Mouse (Mus musculus): ENCODE results near the gene Gnat1.

The Gnat1 gene

DNA sequence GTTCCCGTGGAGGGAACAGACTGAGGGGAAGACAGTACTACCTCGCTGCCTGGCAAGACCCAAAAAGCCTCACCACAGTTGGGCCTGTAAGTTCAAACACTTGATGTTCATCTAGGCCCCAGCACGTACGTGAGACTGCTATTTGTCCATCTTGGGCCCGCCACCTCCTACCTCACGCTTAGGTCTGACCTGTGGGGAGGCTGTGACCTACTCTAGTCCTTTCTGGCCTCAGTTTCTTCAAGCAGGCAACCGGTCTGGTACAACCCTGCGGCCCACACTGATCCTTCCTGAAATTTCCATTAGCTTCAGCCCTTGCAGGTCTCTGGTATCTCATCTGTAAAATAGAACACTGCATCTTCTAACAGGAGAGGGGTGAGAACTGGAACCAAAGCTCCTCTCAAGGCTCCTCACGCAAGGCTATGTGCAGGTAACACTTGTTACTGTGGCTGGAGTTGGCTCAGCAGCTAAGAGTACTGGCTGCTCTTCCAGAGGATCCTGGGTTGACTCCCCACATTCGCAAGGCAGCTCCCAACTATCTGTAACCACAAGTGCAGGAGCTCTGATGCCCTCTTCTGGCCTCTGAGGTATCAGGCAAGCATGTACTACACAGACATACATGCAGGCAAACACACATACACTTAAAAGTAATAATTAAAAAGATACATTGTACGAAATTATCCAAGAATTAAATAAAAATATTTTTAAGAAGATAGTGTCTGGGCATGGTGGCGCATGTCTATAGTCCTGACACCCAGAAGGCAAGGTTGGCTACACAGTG is 54.0 kb downstream of the Gnat1 start:
- no peak for DNase-seq

- DNase-seq, result no peak
These were observed 54.6 kb downstream of the Gnat1 start for GRCm38 (mm10) chr9:107624951-107625350.

DNA sequence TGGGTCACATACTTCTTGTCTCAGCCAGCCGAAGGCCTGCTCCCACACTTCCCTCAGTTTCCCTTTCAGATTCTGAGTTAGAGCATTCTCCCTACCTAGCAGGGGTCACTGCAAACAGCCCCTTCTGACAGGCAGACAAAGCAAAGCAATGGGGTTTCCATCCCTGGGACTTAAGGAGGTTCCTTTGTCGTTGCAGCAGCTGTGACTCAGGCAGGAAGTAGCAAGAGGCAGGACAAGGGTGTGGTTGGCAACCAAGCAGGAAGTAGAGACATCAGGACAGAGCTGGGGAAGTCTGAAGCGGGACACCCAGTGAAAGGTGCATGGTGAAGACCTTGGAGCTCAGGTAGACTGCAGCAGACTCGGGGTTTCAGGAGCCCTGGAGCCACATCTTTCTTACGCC is 55.0 kb downstream of the Gnat1 start:
- no peak for DNase-seq
